Mouse (Mus musculus) CH12.LX (cell line): ENCODE data around the gene Rpl13a.

Source experiments
- CTCF ChIP-seq, 2 experiments: IDR thresholded peaks in 1 of 2; conservative IDR thresholded peaks in 1 of 2; 2 replicates each; pipeline ENCODE4 v1.5.1; 2011 to 2012; ENCODE audit warnings: low read depth in 2 of 2, low read length in 2 of 2, improper control_type of control experiment in 1 of 2, inconsistent platforms in 1 of 2, mild to moderate bottlenecking in 1 of 2, moderate library complexity in 1 of 2
- EP300 ChIP-seq: IDR thresholded peaks from 2 replicates; pipeline ENCODE4 v1.6.1; 2011; ENCODE audit warnings: low read length, improper control_type of control experiment
- GABPA ChIP-seq: IDR thresholded peaks from 2 replicates; pipeline ENCODE4 v1.6.1; 2012; ENCODE audit warnings: low read depth, low read length, improper control_type of control experiment, inconsistent platforms; ENCODE audit not compliant: insufficient replicate concordance
- IRF4 ChIP-seq: IDR thresholded peaks from 2 replicates; pipeline ENCODE4 v1.6.1; 2014; ENCODE audit warnings: low read depth, mild to moderate bottlenecking, inconsistent platforms, low read length, improper control_type of control experiment
- MEF2A ChIP-seq: IDR thresholded peaks from 2 replicates; pipeline ENCODE4 v1.6.1; 2014; ENCODE audit warnings: low read depth, mild to moderate bottlenecking, inconsistent platforms, low read length, improper control_type of control experiment, borderline replicate concordance
- MXI1 ChIP-seq: IDR thresholded peaks from 2 replicates; pipeline ENCODE4 v1.6.1; 2011; ENCODE audit warnings: mild to moderate bottlenecking, low read depth, low read length, improper control_type of control experiment
- NRF1 ChIP-seq: IDR thresholded peaks from 2 replicates; pipeline ENCODE4 v1.6.1; 2014; ENCODE audit warnings: low read depth, mild to moderate bottlenecking, inconsistent platforms, low read length, improper control_type of control experiment, moderate library complexity
- PAX5 ChIP-seq: IDR thresholded peaks from 2 replicates; pipeline ENCODE4 v1.6.1; 2012; ENCODE audit warnings: low read length, inconsistent platforms, mixed read lengths
- POLR2A ChIP-seq: IDR thresholded peaks from 2 replicates; pipeline ENCODE4 v1.6.1; 2011; ENCODE audit warnings: low read depth, mild to moderate bottlenecking, improper control_type of control experiment, low read length
- POLR2AphosphoS2 ChIP-seq: IDR thresholded peaks from 2 replicates; pipeline ENCODE4 v1.6.1; 2011; ENCODE audit warnings: low read depth, low read length, improper control_type of control experiment
- RCOR1 ChIP-seq: conservative IDR thresholded peaks from 2 replicates; pipeline ENCODE4 v1.6.1; 2012; ENCODE audit warnings: low read depth, mild to moderate bottlenecking, inconsistent platforms, low read length, improper control_type of control experiment
- ZNF384 ChIP-seq: IDR thresholded peaks from 2 replicates; pipeline ENCODE4 v1.6.1; 2012; ENCODE audit warnings: low read depth, low read length, improper control_type of control experiment, inconsistent platforms

DNA sequence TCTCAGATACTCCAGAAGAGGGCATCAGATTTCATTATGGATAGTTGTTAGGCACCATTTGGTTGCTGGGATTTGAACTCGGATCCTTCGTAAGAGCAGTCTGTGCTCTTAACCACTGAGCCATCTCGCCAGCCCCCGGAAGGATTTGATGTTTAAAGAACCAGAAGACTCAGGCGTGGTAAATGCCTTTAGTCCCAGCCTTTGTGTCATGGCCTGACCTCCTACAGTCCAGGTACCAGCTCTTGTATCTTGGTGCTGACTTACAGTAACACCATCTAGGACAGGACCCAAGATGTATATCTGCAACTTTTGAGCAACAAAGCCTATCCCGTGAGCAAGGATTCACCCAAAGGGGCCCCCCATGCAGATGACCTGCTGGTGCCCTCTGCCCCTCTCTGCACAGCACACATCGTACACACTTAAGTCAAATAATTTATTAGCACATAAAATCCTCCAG is 3.4 kb downstream of the Rpl13a start:
- TF ChIP-seq CTCF (conservative IDR thresholded peaks at IDR 0.05 in 1 of 2, IDR thresholded peaks at IDR 0.05 in 1 of 2; ENCODE audit: low read depth in 2 of 2, low read length in 2 of 2) (no peak), IRF4 (no peak), POLR2A (no peak), RCOR1 (no peak), POLR2AphosphoS2 (no peak), NRF1 (no peak), EP300 (no peak), ZNF384 (no peak), GABPA (no peak), PAX5 (no peak), MXI1 (no peak), MEF2A (no peak)
